Mouse (Mus musculus): ENCODE measurements around the gene Psmd14.
A peak's percentile ranks its signal among the peaks of the same experiment; 100 is the strongest.

Psmd14 gene

GRCm38 (mm10) chr2:61813106-61813505 lies 101.6 kb downstream of the Psmd14 start:
- DNase-seq (ENCODE audit: low spot score), result no peak

- DNase-seq (ENCODE audit: low spot score), result no peak
These were observed 102.0 kb downstream of the Psmd14 start for GRCm38 (mm10) chr2:61813521-61813920.

GRCm38 (mm10) chr2:61814548-61815473 lies 103.3 kb downstream of the Psmd14 start:
- DNase-seq (ENCODE audit: low spot score), result peak; percentile 45

GRCm38 (mm10) chr2:61815583-61816313 lies 104.3 kb downstream of the Psmd14 start:
- DNase-seq (ENCODE audit: low spot score), result peak; percentile 52

GRCm38 (mm10) chr2:61818197-61818596 lies 106.7 kb downstream of the Psmd14 start:
- DNase-seq (ENCODE audit: low spot score), result no peak

GRCm38 (mm10) chr2:61820203-61820602 lies 108.7 kb downstream of the Psmd14 start:
- no peak for DNase-seq (ENCODE audit: low spot score)

GRCm38 (mm10) chr2:61823426-61824140 lies 112.1 kb downstream of the Psmd14 start:
- no peak for DNase-seq (ENCODE audit: low spot score)

- DNase-seq (ENCODE audit: low spot score), result no peak
These were observed 125.8 kb downstream of the Psmd14 start for GRCm38 (mm10) chr2:61837243-61837806.

Data from testis, postnatal 10 days (tissue).